In the genomic region with DNA sequence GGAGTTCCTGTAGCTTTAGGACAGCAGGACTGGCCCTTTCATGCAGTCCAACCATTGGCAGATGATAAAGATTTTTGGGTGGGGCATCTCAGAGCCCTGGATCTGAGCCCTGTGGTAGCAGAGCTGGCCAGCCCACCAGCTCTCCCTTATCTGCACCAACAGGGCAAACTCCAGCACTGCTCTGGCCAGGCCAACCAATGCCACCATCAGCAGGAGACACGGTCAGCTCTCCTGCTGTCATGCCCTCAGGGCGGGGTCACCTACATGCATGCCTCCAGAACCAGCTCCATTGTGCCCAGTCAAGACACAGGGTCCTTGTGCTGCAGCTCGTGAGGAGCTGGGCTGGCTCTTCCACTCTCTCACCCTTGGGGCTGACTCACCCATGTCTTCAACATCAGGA, we compare ENCODE assay signal across 25 mouse cellular contexts.
"Had no signal": no experiment of that assay in that cellular context is flagged by ENCODE, and none has a peak within 500 bp of the region (broad histone marks: within the 10 kb centered on the region; RNA-seq: fewer than 3 reads in every experiment).

No protein-coding gene starts in this region.

- H3K4me3 ChIP-seq: heart, adult 2 months; heart, embryonic 13.5 days; heart, embryonic 15.5 days; hindbrain, embryonic 12.5 days; intestine, embryonic 15.5 days; limb, embryonic 13.5 days; limb, embryonic 15.5 days; liver, embryonic 12.5 days had no signal

- H3K27me3 ChIP-seq: hindbrain, embryonic 12.5 days; intestine, embryonic 15.5 days; limb, embryonic 13.5 days; limb, embryonic 15.5 days had no signal

- H3K9ac ChIP-seq: heart, embryonic 13.5 days; heart, embryonic 15.5 days; hindbrain, embryonic 12.5 days; hindbrain, embryonic 14.5 days; intestine, embryonic 15.5 days; limb, embryonic 13.5 days; limb, embryonic 15.5 days; liver, embryonic 12.5 days had no signal

- H3K36me3 ChIP-seq: heart, embryonic 13.5 days; heart, embryonic 15.5 days; hindbrain, embryonic 12.5 days; intestine, embryonic 15.5 days; limb, embryonic 13.5 days; limb, embryonic 15.5 days; liver, embryonic 12.5 days had no signal

- DNase-seq: gastrocnemius, postnatal 14 days; gastrocnemius, postnatal 36 days; heart, adult 11 months; heart, adult 2 months; heart, postnatal 14 days; heart, postnatal 36 days; kidney, adult 18-20 months; kidney, adult 8-10 months; kidney, postnatal 10 days; kidney, postnatal 25 days; kidney, postnatal 4 days; layer of hippocampus, adult 9-11 months; layer of hippocampus, postnatal 36 days; left cerebral cortex, postnatal 4 days had no signal

- H3K27ac ChIP-seq: heart, adult 2 months; heart, embryonic 13.5 days; heart, embryonic 15.5 days; hindbrain, embryonic 12.5 days; hindbrain, embryonic 14.5 days; intestine, embryonic 15.5 days; limb, embryonic 13.5 days; limb, embryonic 15.5 days; liver, embryonic 12.5 days had no signal

- ATAC-seq: hindbrain, embryonic 16.5 days; inflammation-experienced regulatory T-cells, adult 6 months; intestine, embryonic 15.5 days; intestine, postnatal 0 days; liver, embryonic 12.5 days had no signal
